Mouse (Mus musculus) myocyte (in vitro differentiated cells): ENCODE measurements around the gene Gm20388.

Source experiments
- CEBPB ChIP-seq: IDR thresholded peaks from 2 replicates; pipeline ENCODE4 v1.6.1; 2011; ENCODE audit warnings: mild to moderate bottlenecking, moderate library complexity; ENCODE audit not compliant: poor library complexity, insufficient read depth, severe bottlenecking
- E2F4 ChIP-seq: IDR thresholded peaks from one replicate; pipeline ENCODE4 v1.6.1; 2011; ENCODE audit warnings: mild to moderate bottlenecking, control low read depth, moderate library complexity; ENCODE audit not compliant: insufficient read depth
- MAX ChIP-seq: IDR thresholded peaks from one replicate; pipeline ENCODE4 v1.6.1; 2011; ENCODE audit warnings: low read depth, mild to moderate bottlenecking, control low read depth
- MYOD1 ChIP-seq, 3 experiments: IDR thresholded peaks; one replicate each; pipeline ENCODE4 v1.6.1; 2011; ENCODE audit warnings: control low read depth in 2 of 3, low read depth in 2 of 3, mild to moderate bottlenecking in 2 of 3, moderate library complexity in 1 of 3; ENCODE audit not compliant: insufficient read length in 2 of 3, control insufficient read depth in 1 of 3
- MYOG ChIP-seq, 3 experiments: IDR thresholded peaks; one replicate each; pipeline ENCODE4 v1.6.1; 2011; ENCODE audit warnings: control low read depth in 2 of 3, low read depth in 2 of 3, mild to moderate bottlenecking in 2 of 3; ENCODE audit not compliant: insufficient read length in 2 of 3, control insufficient read depth in 1 of 3, insufficient read depth in 1 of 3
- POLR2A ChIP-seq: IDR thresholded peaks from one replicate; pipeline ENCODE4 v1.6.1; 2011; ENCODE audit warnings: low read depth, mild to moderate bottlenecking, control low read depth, moderate library complexity; ENCODE audit not compliant: insufficient read length
- POLR2AphosphoS2 ChIP-seq: IDR thresholded peaks from one replicate; pipeline ENCODE4 v1.6.1; 2011; ENCODE audit warnings: low read depth, control low read depth; ENCODE audit not compliant: insufficient read length
- REST ChIP-seq: IDR thresholded peaks from one replicate; pipeline ENCODE4 v1.6.1; 2011; ENCODE audit warnings: mild to moderate bottlenecking, control low read depth, moderate library complexity; ENCODE audit not compliant: insufficient read depth, insufficient read length
- SRF ChIP-seq: IDR thresholded peaks from one replicate; pipeline ENCODE4 v1.6.1; 2011; ENCODE audit warnings: low read depth; ENCODE audit not compliant: control insufficient read depth, insufficient read length
- TCF12 ChIP-seq: IDR thresholded peaks from one replicate; pipeline ENCODE4 v1.6.1; 2011; ENCODE audit warnings: mild to moderate bottlenecking, control low read depth; ENCODE audit not compliant: poor library complexity, insufficient read depth, severe bottlenecking
- TCF3 ChIP-seq: IDR thresholded peaks from one replicate; pipeline ENCODE4 v1.6.1; 2011; ENCODE audit warnings: low read depth, control low read depth; ENCODE audit not compliant: insufficient read length
- USF1 ChIP-seq: IDR thresholded peaks from one replicate; pipeline ENCODE4 v1.6.1; 2011; ENCODE audit warnings: low read depth, mild to moderate bottlenecking, control low read depth, moderate library complexity

GRCm38 (mm10) chr8:122462510-122462909, 2551.9 kb downstream of the Gm20388 start:
- no peak for TF ChIP-seq POLR2A
- TF ChIP-seq MAX: no peak
- no peak for TF ChIP-seq POLR2AphosphoS2
- peak in 2 of 3 experiments; percentile 21 to 58 for TF ChIP-seq MYOG (IDR thresholded peaks at IDR 0.05; ENCODE audit: control insufficient read depth in 1 of 3, insufficient read depth in 1 of 3, insufficient read length in 2 of 3, low read depth in 2 of 3)
- TF ChIP-seq USF1: no peak
- no peak for TF ChIP-seq E2F4
- TF ChIP-seq SRF: no peak
- no peak for TF ChIP-seq TCF12
- no peak for TF ChIP-seq REST
- TF ChIP-seq TCF3: no peak
- TF ChIP-seq MYOD1 (IDR thresholded peaks at IDR 0.05; ENCODE audit: control insufficient read depth in 1 of 3, insufficient read length in 2 of 3, low read depth in 2 of 3): peak in 1 of 3 experiments; percentile 51
- no peak for TF ChIP-seq CEBPB
